9 mouse cellular contexts compared by ENCODE assay signal in genomic region chr1:132306160-132306559, GRCm38 (mm10). TPM values are rescaled to one million over a fixed set of nuclear protein-coding genes. Genes with fewer than 3 reads are reported as not detected.
DNase-seq lines count a peak whose midpoint lies in the region; ATAC-seq and TF ChIP-seq lines count a peak whose summit lies in the region.
"Had no signal": no experiment of that assay in that cellular context is flagged by ENCODE, and none has a peak within 500 bp of the region (broad histone marks: within the 10 kb centered on the region; RNA-seq: fewer than 3 reads in every experiment).

No protein-coding gene starts in this region.

- no peaks in the 10 kb centered on the region for H3K9me3 ChIP-seq in heart, embryonic 11.5 days (replicated peaks; ENCODE audit: control insufficient read depth, low read length)
- H3K9me3 ChIP-seq: embryonic facial prominence, embryonic 13.5 days had no signal

- no peak for TF ChIP-seq POLR2A in olfactory bulb, adult 2 months (IDR thresholded peaks at IDR 0.05; ENCODE audit: insufficient read depth, low read depth, low read length)

- H3K36me3 ChIP-seq in heart, embryonic 11.5 days (ENCODE audit: control insufficient read depth, insufficient read depth, low read length) = no peaks in the 10 kb centered on the region
- H3K36me3 ChIP-seq: embryonic facial prominence, embryonic 13.5 days had no signal

- peak; percentile 48 for TF ChIP-seq CTCF in olfactory bulb, adult 2 months (IDR thresholded peaks at IDR 0.05; ENCODE audit: insufficient read depth, low read depth, low read length)

- H3K4me3 ChIP-seq in olfactory bulb, adult 2 months (ENCODE audit: insufficient read depth, low read depth, low read length) = no peak overlapping the region
- no peak overlapping the region for H3K4me3 ChIP-seq in heart, embryonic 11.5 days (ENCODE audit: low read depth, low read length)
- H3K4me3 ChIP-seq: embryonic facial prominence, embryonic 13.5 days had no signal

- H3K4me2 ChIP-seq in heart, embryonic 11.5 days = no peak overlapping the region
- H3K4me2 ChIP-seq: embryonic facial prominence, embryonic 13.5 days had no signal

- WGBS in olfactory bulb, adult 2 months = 53% methylated on average over 4 of the region's 4 CpGs
- WGBS in heart, embryonic 11.5 days (ENCODE audit: insufficient replicate concordance) = 33% methylated on average over 4 of the region's 4 CpGs

- no peak overlapping the region for H3K9ac ChIP-seq in heart, embryonic 11.5 days (ENCODE audit: low read depth, low read length)
- H3K9ac ChIP-seq: embryonic facial prominence, embryonic 13.5 days had no signal

- DNase-seq in heart, postnatal 10 days = peak; percentile 56 to 74
- DNase-seq in heart, adult 9 months (ENCODE audit: low spot score in 2 of 2) = no peak
- DNase-seq in urinary bladder, postnatal 14 days (ENCODE audit: low spot score) = peak; percentile 70
- DNase-seq in urinary bladder, postnatal 4 days (ENCODE audit: low spot score in 2 of 2) = no peak
- peak; percentile 26 for DNase-seq in c-Kit-positive CD71-positive TER-119-positive erythroid progenitor cells, embryonic 14.5 days (ENCODE audit: low spot score)
- DNase-seq in kidney, postnatal 36 days = peak; percentile 72 to 88

- H3K27ac ChIP-seq in olfactory bulb, adult 2 months (ENCODE audit: insufficient read depth, low read depth, low read length) = no peak overlapping the region
- no peak overlapping the region for H3K27ac ChIP-seq in heart, embryonic 11.5 days (ENCODE audit: low read depth, low read length)
- H3K27ac ChIP-seq: embryonic facial prominence, embryonic 13.5 days had no signal

- no peak for ATAC-seq in heart, embryonic 11.5 days (replicated peaks; ENCODE audit: insufficient number of reproducible peaks, low FRiP score, low TSS enrichment)

- intact Hi-C loops in heart, postnatal 10 days (cut with DNase I) = loop anchor here (5.0 kb wide), 1 partner anchor 149 kb away; no protein-coding TSS in a partner anchor

- peaks cover 2% of the 10 kb centered on the region; the same call in 1 of the 2 replicates for H3K4me1 ChIP-seq in olfactory bulb, adult 2 months (ENCODE audit: control insufficient read depth, insufficient read depth, low read length)
- H3K4me1 ChIP-seq in heart, embryonic 11.5 days (ENCODE audit: control insufficient read depth, insufficient read depth, low read length) = peaks cover 13% of the 10 kb centered on the region; the same call in 1 of the 2 replicates
- H3K4me1 ChIP-seq: embryonic facial prominence, embryonic 13.5 days had no signal

- H3K27me3 ChIP-seq in heart, embryonic 11.5 days (ENCODE audit: control insufficient read depth, insufficient read depth, low read length) = peaks cover 9% of the 10 kb centered on the region; the same call in 1 of the 2 replicates

RNA-seq across cellular contexts. Expression of gene Klhdc8a, which starts 7.7 kb away (rescaled TPM):
- total RNA-seq in heart, postnatal 10 days (2021) = 10 to 100 TPM; 17.7 to 27.5 TPM
- polyA plus RNA-seq in olfactory bulb, adult 2 months (2012; ENCODE audit: insufficient read depth, insufficient read length, low replicate concordance, missing spikeins) = not detected in 2 replicates
- polyA plus RNA-seq in heart, embryonic 11.5 days (2014; fragmentation: Nextera tagmentation; extraction: Ambion mirVana) = 0.45 and 0.56 TPM in 2 replicates

RNA-seq across cellular contexts. Expression of gene Nuak2, which starts 9.8 kb away (rescaled TPM):
- 1 to 10 TPM; 3.5 to 4.7 TPM for total RNA-seq in heart, postnatal 10 days (2021)
- polyA plus RNA-seq in olfactory bulb, adult 2 months (2012; ENCODE audit: insufficient read depth, insufficient read length, low replicate concordance, missing spikeins) = not detected in 2 replicates
- polyA plus RNA-seq in heart, embryonic 11.5 days (2014; fragmentation: Nextera tagmentation; extraction: Ambion mirVana) = 2.6 and 3.6 TPM in 2 replicates

Comparison
In these comparisons a context has a peak if more than half of its experiments do, and no peak if none do; other contexts are left out.
1. DNase-seq: peak in heart, postnatal 10 days (2 of 2), urinary bladder, postnatal 14 days (single experiment), c-Kit-positive CD71-positive TER-119-positive erythroid progenitor cells, embryonic 14.5 days (single experiment) and kidney, postnatal 36 days (2 of 2); none in heart, adult 9 months (0 of 2) and urinary bladder, postnatal 4 days (0 of 2).